Mouse (Mus musculus): ENCODE results near the gene Gm28043. TPM values are rescaled to one million over a fixed set of nuclear protein-coding genes. Genes with fewer than 3 reads are reported as not detected.
"Not testable (repeated sequence)": the region's sequence is repeated elsewhere in the genome, so short reads cannot be mapped to it uniquely, and the experiment has no call there.

Gm28043 gene
- polyA plus RNA-seq, 1 experiment = 1.2 TPM

- TF ChIP-seq POLR2A (IDR thresholded peaks at IDR 0.05; ENCODE audit: borderline replicate concordance, extremely low read depth, low read depth, low read length) = no peak
- TF ChIP-seq CTCF (IDR thresholded peaks at IDR 0.05; ENCODE audit: insufficient read depth, low read length) = no peak
- no peak for DNase-seq
- H3K4me1 ChIP-seq (ENCODE audit: control insufficient read depth, insufficient read depth, low read length) = no peaks in the 10 kb centered on the region
- H3K4me3 ChIP-seq (replicated peaks; ENCODE audit: extremely low read depth, low read depth, low read length) = no peak overlapping the region
- 86% methylated on average over 9 of the region's 9 CpGs for WGBS
Observed at GRCm38 (mm10) chr17:29586921-29587320, 27.8 kb upstream of the Gm28043 start.

- 66% methylated on average over 11 of the region's 11 CpGs for WGBS
- no peak for TF ChIP-seq CTCF (IDR thresholded peaks at IDR 0.05; ENCODE audit: insufficient read depth, low read length)
- TF ChIP-seq POLR2A (IDR thresholded peaks at IDR 0.05; ENCODE audit: borderline replicate concordance, extremely low read depth, low read depth, low read length) = no peak
- DNase-seq = no peak
- Histone ChIP-seq H3K4me3 (replicated peaks; ENCODE audit: extremely low read depth, low read depth, low read length) (no peak overlapping the region), H3K4me1 (ENCODE audit: control insufficient read depth, insufficient read depth, low read length) (no peaks in the 10 kb centered on the region)
Observed at GRCm38 (mm10) chr17:29589221-29589898, 25.3 kb upstream of the Gm28043 start.

- no peak for DNase-seq
- no peak for TF ChIP-seq CTCF (IDR thresholded peaks at IDR 0.05; ENCODE audit: insufficient read depth, low read length)
- 86% methylated on average over 15 of the region's 15 CpGs for WGBS
- Histone ChIP-seq H3K4me3 (replicated peaks; ENCODE audit: extremely low read depth, low read depth, low read length) (no peak overlapping the region), H3K4me1 (ENCODE audit: control insufficient read depth, insufficient read depth, low read length) (no peaks in the 10 kb centered on the region)
Observed at GRCm38 (mm10) chr17:29595891-29596770, 18.5 kb upstream of the Gm28043 start.

GRCm38 (mm10) chr17:29596771-29597132, 17.9 kb upstream of the Gm28043 start:
- Histone ChIP-seq H3K4me1 (ENCODE audit: control insufficient read depth, insufficient read depth, low read length) (no peaks in the 10 kb centered on the region), H3K4me3 (replicated peaks; ENCODE audit: extremely low read depth, low read depth, low read length) (no peak overlapping the region)
- WGBS = 92% methylated on average over 13 of the region's 13 CpGs
- DNase-seq = no peak
- no peak for TF ChIP-seq CTCF (IDR thresholded peaks at IDR 0.05; ENCODE audit: insufficient read depth, low read length)

GRCm38 (mm10) chr17:29599051-29599450, 15.6 kb upstream of the Gm28043 start:
- DNase-seq = no peak
- TF ChIP-seq POLR2A (IDR thresholded peaks at IDR 0.05; ENCODE audit: borderline replicate concordance, extremely low read depth, low read depth, low read length) = no peak
- no peak for TF ChIP-seq CTCF (IDR thresholded peaks at IDR 0.05; ENCODE audit: insufficient read depth, low read length)
- no peak overlapping the region for H3K4me3 ChIP-seq (replicated peaks; ENCODE audit: extremely low read depth, low read depth, low read length)
- 95% methylated on average over 14 of the region's 14 CpGs for WGBS
- no peaks in the 10 kb centered on the region for H3K4me1 ChIP-seq (ENCODE audit: control insufficient read depth, insufficient read depth, low read length)

- Histone ChIP-seq H3K4me3 (replicated peaks; ENCODE audit: extremely low read depth, low read depth, low read length) (no peak overlapping the region), H3K4me1 (ENCODE audit: control insufficient read depth, insufficient read depth, low read length) (no peaks in the 10 kb centered on the region)
- DNase-seq = no peak
- no peak for TF ChIP-seq CTCF (IDR thresholded peaks at IDR 0.05; ENCODE audit: insufficient read depth, low read length)
- TF ChIP-seq POLR2A (IDR thresholded peaks at IDR 0.05; ENCODE audit: borderline replicate concordance, extremely low read depth, low read depth, low read length) = no peak
- 78% methylated on average over 8 of the region's 8 CpGs for WGBS
Observed at GRCm38 (mm10) chr17:29599537-29599936, 15.1 kb upstream of the Gm28043 start.

GRCm38 (mm10) chr17:29601391-29601790, 13.3 kb upstream of the Gm28043 start:
- H3K4me1 ChIP-seq (ENCODE audit: control insufficient read depth, insufficient read depth, low read length) = no peaks in the 10 kb centered on the region
- TF ChIP-seq POLR2A (IDR thresholded peaks at IDR 0.05; ENCODE audit: borderline replicate concordance, extremely low read depth, low read depth, low read length) = no peak
- TF ChIP-seq CTCF (IDR thresholded peaks at IDR 0.05; ENCODE audit: insufficient read depth, low read length) = no peak
- H3K4me3 ChIP-seq (replicated peaks; ENCODE audit: extremely low read depth, low read depth, low read length) = no peak overlapping the region
- DNase-seq = peak; percentile 58
- 46% methylated on average over 4 of the region's 4 CpGs for WGBS

GRCm38 (mm10) chr17:29603283-29603682, 11.4 kb upstream of the Gm28043 start:
- 17% methylated on average over 6 of the region's 6 CpGs for WGBS
- Histone ChIP-seq H3K4me1 (ENCODE audit: control insufficient read depth, insufficient read depth, low read length) (no peaks in the 10 kb centered on the region), H3K4me3 (replicated peaks; ENCODE audit: extremely low read depth, low read depth, low read length) (no peak overlapping the region)
- DNase-seq = peak; percentile 82
- TF ChIP-seq POLR2A (IDR thresholded peaks at IDR 0.05; ENCODE audit: borderline replicate concordance, extremely low read depth, low read depth, low read length) (no peak), CTCF (IDR thresholded peaks at IDR 0.05; ENCODE audit: insufficient read depth, low read length) (peak; percentile 93)

GRCm38 (mm10) chr17:29613453-29613852, 1.2 kb upstream of the Gm28043 start:
- H3K4me1 ChIP-seq (ENCODE audit: control insufficient read depth, insufficient read depth, low read length) = peaks cover 11% of the 10 kb centered on the region; the same call in 1 of the 2 replicates
- WGBS = 79% methylated on average over 5 of the region's 5 CpGs
- not testable (repeated sequence) for DNase-seq; H3K4me3 ChIP-seq (replicated peaks; ENCODE audit: extremely low read depth, low read depth, low read length)

GRCm38 (mm10) chr17:29615024-29615551, 412 bp downstream of the Gm28043 start:
- WGBS = under 1% methylated on average over 43 of the region's 43 CpGs
- Histone ChIP-seq H3K4me1 (ENCODE audit: control insufficient read depth, insufficient read depth, low read length) (peaks cover 11% of the 10 kb centered on the region; the same call in 1 of the 2 replicates), H3K4me3 (replicated peaks; ENCODE audit: extremely low read depth, low read depth, low read length) (peak overlapping the region; percentile 76)
- no peak for TF ChIP-seq CTCF (IDR thresholded peaks at IDR 0.05; ENCODE audit: insufficient read depth, low read length)
- TF ChIP-seq POLR2A (IDR thresholded peaks at IDR 0.05; ENCODE audit: borderline replicate concordance, extremely low read depth, low read depth, low read length) = no peak
- no peak for DNase-seq

Measured in lung, adult 2 months (tissue).